Mouse (Mus musculus) neural tube, embryonic 14.5 days (tissue): ENCODE data around the gene G0s2. TPM values are rescaled to one million over a fixed set of nuclear protein-coding genes. Genes with fewer than 3 reads are reported as not detected.
A peak's percentile ranks its signal among the peaks of the same experiment; 100 is the strongest.
"Not testable (repeated sequence)": the region's sequence is repeated elsewhere in the genome, so short reads cannot be mapped to it uniquely, and the experiment has no call there.

Experiments
- ATAC-seq: fragments of 200-750 bp; cut with Nextera tagmentation; 2 replicates; pipeline ENCODE4 v1.8.0; 2017; ENCODE audit warnings: low read depth, mild to moderate bottlenecking, moderate TSS enrichment, moderate library complexity
- H3K27ac ChIP-seq: fragments of 300-500 bp; sonication (generic); 2 replicates; pipeline ENCODE4 v1.5.1; 2014; ENCODE audit warnings: low read depth, mild to moderate bottlenecking, control low read depth, low read length, moderate library complexity, mixed read lengths
- H3K27me3 ChIP-seq: fragments of 300-500 bp; sonication (generic); 2 replicates; pipeline ENCODE4 v1.6.1; 2014; ENCODE audit warnings: low read length; ENCODE audit not compliant: control insufficient read depth, insufficient read depth
- H3K36me3 ChIP-seq: fragments of 300-500 bp; sonication (generic); 2 replicates; pipeline ENCODE4 v1.6.1; 2014; ENCODE audit warnings: low read length, mixed read lengths; ENCODE audit not compliant: control insufficient read depth, insufficient read depth
- H3K4me1 ChIP-seq: fragments of 300-500 bp; sonication (generic); 2 replicates; pipeline ENCODE4 v1.6.1; 2014; ENCODE audit warnings: low read length; ENCODE audit not compliant: control insufficient read depth, insufficient read depth
- H3K4me2 ChIP-seq: fragments of 300-500 bp; sonication (generic); 2 replicates; pipeline ENCODE4 v1.6.1; 2014; ENCODE audit warnings: mild to moderate bottlenecking, low read depth, low read length, control low read depth
- H3K4me3 ChIP-seq: fragments of 300-500 bp; sonication (generic); 2 replicates; pipeline ENCODE4 v1.5.1; 2014; ENCODE audit warnings: low read depth, low read length, control low read depth, mixed read lengths
- H3K9ac ChIP-seq: fragments of 300-500 bp; sonication (generic); replicated peaks from 2 replicates; pipeline ENCODE4 v1.6.1; 2014; ENCODE audit warnings: low read depth, mild to moderate bottlenecking, control low read depth, low read length, mixed read lengths
- H3K9me3 ChIP-seq: fragments of 300-500 bp; sonication (generic); 2 replicates; pipeline ENCODE4 v1.6.1; 2016; ENCODE audit warnings: low read length; ENCODE audit not compliant: control insufficient read depth
- WGBS: fragments of 180-500 bp; shearing (Covaris S2); extraction: QIAGEN DNeasy Blood & Tissue Kit; methylation state at CpG from one replicate; pipeline ENCODE4 v1.1.7; 2014; 5-methylcytosine and 5-hydroxymethylcytosine counted together
- polyA plus RNA-seq: library from polyadenylated mRNA; unstranded; fragments of >200 nt; fragmentation: Nextera tagmentation; extraction: Ambion mirVana; gene quantifications from 2 replicates; pipeline ENCODE4 v1.2.1, GENCODE M21; 2014

G0s2 gene
- polyA plus RNA-seq, 1 experiment from 2014 or later, result 6.9 TPM

DNA sequence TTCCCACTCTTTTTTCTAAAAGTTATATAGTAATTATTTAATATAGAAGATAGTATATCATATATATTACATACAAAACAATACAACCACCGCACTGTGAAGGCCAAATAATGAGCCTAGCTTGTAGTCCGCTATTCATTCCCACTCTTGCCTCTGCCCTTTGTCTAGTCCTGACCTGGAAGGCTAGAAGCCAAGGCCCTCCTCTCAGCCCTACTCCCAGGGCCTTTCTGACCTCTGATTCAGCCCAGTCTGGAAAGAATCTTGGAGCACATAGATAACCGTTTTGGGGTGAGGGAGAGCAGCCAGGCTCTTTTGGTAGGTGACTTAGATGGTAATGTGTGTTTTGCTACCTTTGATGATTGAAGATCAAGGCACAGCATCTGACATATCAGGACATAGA, 20.9 kb upstream of the G0s2 start:
- Histone ChIP-seq H3K9ac (no peak overlapping the region), H3K4me2 (no peak overlapping the region), H3K4me1 (no peaks in the 10 kb centered on the region), H3K9me3 (no peaks in the 10 kb centered on the region), H3K36me3 (no peaks in the 10 kb centered on the region), H3K4me3 (no peak overlapping the region), H3K27me3 (no peaks in the 10 kb centered on the region), H3K27ac (no peak overlapping the region)
- ATAC-seq, result no peak
- 71% methylated on average over 3 of the region's 3 CpGs for WGBS

- Histone ChIP-seq H3K4me3 (no peak overlapping the region), H3K27ac (no peak overlapping the region), H3K9me3 (no peaks in the 10 kb centered on the region), H3K4me2 (no peak overlapping the region), H3K9ac (no peak overlapping the region), H3K4me1 (no peaks in the 10 kb centered on the region), H3K27me3 (no peaks in the 10 kb centered on the region), H3K36me3 (no peaks in the 10 kb centered on the region)
- no peak for ATAC-seq
- whole genome bisulfite sequencing, result 78% methylated on average over 2 of the region's 2 CpGs
These were observed 20.0 kb upstream of the G0s2 start for GRCm38 (mm10) chr1:193293039-193293438.

DNA sequence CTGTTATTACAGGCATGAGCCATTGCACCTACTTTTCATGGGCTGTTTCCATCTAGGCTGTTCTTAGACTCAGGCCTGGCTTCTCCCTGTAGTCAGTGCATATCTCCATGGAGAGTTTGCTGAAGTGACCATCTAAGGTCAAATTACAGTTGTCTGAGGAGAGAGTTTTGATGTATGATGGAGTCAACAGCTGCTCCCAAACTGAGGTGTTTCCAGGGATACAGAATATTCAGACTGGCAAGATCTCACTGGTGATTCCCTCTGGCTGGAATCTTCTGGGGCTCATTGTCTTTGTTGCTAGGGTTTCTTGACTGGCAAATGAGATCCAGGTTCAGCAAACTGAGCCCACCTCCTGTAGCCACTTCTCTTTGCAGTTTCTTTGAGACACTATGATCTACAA, 17.7 kb upstream of the G0s2 start:
- H3K9ac ChIP-seq, result no peak overlapping the region
- no peaks in the 10 kb centered on the region for H3K9me3 ChIP-seq
- no peak overlapping the region for H3K27ac ChIP-seq
- no peaks in the 10 kb centered on the region for H3K36me3 ChIP-seq
- no peak overlapping the region for H3K4me2 ChIP-seq
- no peaks in the 10 kb centered on the region for H3K4me1 ChIP-seq
- ATAC-seq, result no peak
- H3K27me3 ChIP-seq, result no peaks in the 10 kb centered on the region
- no peak overlapping the region for H3K4me3 ChIP-seq

- no peaks in the 10 kb centered on the region for H3K27me3 ChIP-seq
- no peak overlapping the region for H3K4me2 ChIP-seq
- no peak for ATAC-seq
- H3K9ac ChIP-seq, result no peak overlapping the region
- H3K4me3 ChIP-seq, result no peak overlapping the region
- no peak overlapping the region for H3K27ac ChIP-seq
- H3K4me1 ChIP-seq, result no peaks in the 10 kb centered on the region
- no peaks in the 10 kb centered on the region for H3K9me3 ChIP-seq
- WGBS, result 88% methylated on average over 5 of the region's 5 CpGs
- H3K36me3 ChIP-seq, result no peaks in the 10 kb centered on the region
These were observed 16.9 kb upstream of the G0s2 start for GRCm38 (mm10) chr1:193289914-193290313.

DNA sequence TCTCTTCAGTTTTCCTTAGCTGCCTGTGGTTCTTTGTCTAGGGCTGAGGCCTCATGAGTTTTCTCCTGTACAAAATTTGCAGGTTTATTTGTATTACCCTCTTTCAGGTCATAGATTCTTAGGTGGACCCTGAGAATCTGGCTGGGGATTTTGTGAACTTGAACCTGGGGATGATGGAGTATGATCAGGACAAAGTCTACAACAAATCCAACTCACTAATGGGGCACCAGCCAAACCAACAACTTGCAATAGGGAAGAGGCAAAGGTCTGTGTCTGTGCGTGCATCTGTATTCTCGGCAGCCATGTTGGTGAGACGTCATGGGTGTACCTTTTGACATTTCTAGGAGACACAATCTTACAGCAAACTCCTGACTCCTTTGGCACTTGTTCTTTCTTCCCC, 16.1 kb upstream of the G0s2 start:
- Histone ChIP-seq H3K9me3 (no peaks in the 10 kb centered on the region), H3K27ac (no peak overlapping the region), H3K36me3 (no peaks in the 10 kb centered on the region), H3K4me1 (no peaks in the 10 kb centered on the region), H3K4me3 (no peak overlapping the region), H3K27me3 (no peaks in the 10 kb centered on the region), H3K9ac (no peak overlapping the region), H3K4me2 (no peak overlapping the region)
- 95% methylated on average over 3 of the region's 3 CpGs for WGBS
- no peak for ATAC-seq

DNA sequence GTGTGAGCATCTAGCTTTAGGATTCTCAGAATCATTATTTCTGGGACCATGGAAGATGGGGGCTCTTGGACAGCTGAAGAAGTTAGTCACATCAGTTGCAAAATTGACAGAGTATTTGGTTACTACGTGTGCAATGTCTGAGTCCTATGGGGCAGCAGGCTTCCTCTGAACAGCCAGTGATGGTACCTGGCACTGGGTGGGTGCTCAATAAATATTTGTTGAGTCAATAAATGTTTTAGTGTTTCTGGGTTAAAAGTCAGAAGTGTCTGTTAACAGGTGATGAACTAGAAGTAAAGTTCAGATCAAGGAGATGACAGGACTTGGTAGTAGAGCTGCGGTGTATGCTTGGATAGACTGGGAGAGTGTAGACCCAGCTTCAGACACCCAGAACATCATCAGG, 14.6 kb upstream of the G0s2 start:
- ATAC-seq, result no peak
- H3K9ac ChIP-seq, result no peak overlapping the region
- WGBS, result 88% methylated on average over 2 of the region's 2 CpGs
- no peaks in the 10 kb centered on the region for H3K4me1 ChIP-seq
- no peaks in the 10 kb centered on the region for H3K27me3 ChIP-seq
- H3K4me3 ChIP-seq, result no peak overlapping the region
- H3K27ac ChIP-seq, result no peak overlapping the region
- H3K4me2 ChIP-seq, result no peak overlapping the region
- no peaks in the 10 kb centered on the region for H3K36me3 ChIP-seq
- H3K9me3 ChIP-seq, result no peaks in the 10 kb centered on the region

DNA sequence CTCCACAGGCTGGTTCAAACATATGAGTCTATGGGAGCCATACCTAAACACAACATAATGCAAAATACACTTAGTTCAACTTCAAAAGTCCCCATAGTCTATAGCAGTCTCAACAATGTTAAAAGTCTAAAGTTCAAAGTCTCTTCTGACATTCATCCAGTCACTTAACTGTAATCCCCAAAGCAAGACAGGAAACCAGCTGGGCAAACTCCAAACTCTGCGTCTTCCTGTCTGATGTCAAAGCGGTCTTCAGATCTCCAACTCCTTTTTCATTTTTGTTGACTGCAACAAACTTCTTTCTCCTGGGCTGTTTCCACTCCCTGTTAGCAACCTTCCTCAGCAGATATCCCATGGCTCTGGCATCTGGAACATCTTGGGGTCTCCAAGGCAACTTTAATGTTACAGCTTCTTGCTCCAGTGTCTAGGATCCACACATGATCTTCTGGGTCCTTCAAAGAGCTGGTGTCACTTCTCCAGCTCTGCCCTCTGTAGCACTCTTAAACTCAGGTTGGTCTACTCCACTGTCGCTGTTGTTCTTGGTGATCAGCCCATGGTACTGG, 12.8 kb upstream of the G0s2 start:
- whole genome bisulfite sequencing, result 93% methylated on average over 3 of the region's 3 CpGs

DNA sequence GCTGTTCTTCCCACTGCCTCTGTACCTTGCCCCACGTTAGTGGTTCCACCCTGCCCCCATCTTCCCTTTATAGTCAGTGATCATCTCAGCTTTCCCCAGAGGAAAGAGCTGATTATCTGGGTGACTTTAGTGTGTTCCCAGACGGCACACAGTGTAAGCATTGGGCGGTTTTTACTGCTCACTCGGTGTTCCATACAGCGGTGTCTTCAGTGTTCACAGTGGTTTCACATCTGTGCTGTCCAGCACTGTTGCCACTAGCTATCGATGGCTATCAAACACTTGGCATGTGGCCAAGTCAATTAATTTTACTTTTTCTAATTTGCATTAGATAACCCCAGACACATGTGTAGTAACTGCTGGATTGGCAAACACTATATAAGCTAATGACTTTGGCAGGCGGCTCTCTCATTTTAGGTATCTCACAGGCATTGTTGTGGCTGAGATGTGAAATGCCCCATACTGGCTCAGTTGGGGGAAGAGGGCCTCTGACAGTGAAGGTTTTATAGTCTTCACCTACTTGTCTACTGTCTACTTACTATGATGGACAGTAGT, 11.3 kb upstream of the G0s2 start:
- no peak overlapping the region for H3K4me2 ChIP-seq
- H3K9ac ChIP-seq, result no peak overlapping the region
- H3K27ac ChIP-seq, result no peak overlapping the region
- WGBS, result 34% methylated on average over 7 of the region's 7 CpGs
- no peaks in the 10 kb centered on the region for H3K36me3 ChIP-seq
- peak; percentile 92 for ATAC-seq
- no peak overlapping the region for H3K4me3 ChIP-seq
- no peaks in the 10 kb centered on the region for H3K4me1 ChIP-seq
- no peaks in the 10 kb centered on the region for H3K9me3 ChIP-seq
- no peaks in the 10 kb centered on the region for H3K27me3 ChIP-seq

More for the DNA sequence above, 12.8 kb upstream of the G0s2 start:
- H3K9ac ChIP-seq, H3K27me3 ChIP-seq, H3K4me1 ChIP-seq, H3K4me2 ChIP-seq, H3K27ac ChIP-seq, H3K9me3 ChIP-seq, H3K4me3 ChIP-seq, ATAC-seq, H3K36me3 ChIP-seq: not testable (repeated sequence)

GRCm38 (mm10) chr1:193281344-193281743, 8.3 kb upstream of the G0s2 start:
- H3K4me2 ChIP-seq, result no peak overlapping the region
- no peaks in the 10 kb centered on the region for H3K27me3 ChIP-seq
- H3K4me1 ChIP-seq, result no peaks in the 10 kb centered on the region
- H3K36me3 ChIP-seq, result no peaks in the 10 kb centered on the region
- H3K9ac ChIP-seq, result no peak overlapping the region
- H3K4me3 ChIP-seq, result no peak overlapping the region
- no peak overlapping the region for H3K27ac ChIP-seq
- no peaks in the 10 kb centered on the region for H3K9me3 ChIP-seq
- WGBS, result 93% methylated on average over 2 of the region's 2 CpGs
- no peak for ATAC-seq
